Mouse (Mus musculus): ENCODE data around the gene Tas2r144.

- TF ChIP-seq GATA1 (IDR thresholded peaks at IDR 0.05; ENCODE audit: borderline replicate concordance, low read length) (no peak), FLI1 (IDR thresholded peaks at IDR 0.05; ENCODE audit: low read length) (no peak)
Measured at GRCm38 (mm10) chr6:42222286-42222685, 7.2 kb downstream of the Tas2r144 start.

All from megakaryocyte, embryonic 14.5 days (primary cell).